Mouse (Mus musculus): ENCODE results near the gene Tex19.1. TPM values are rescaled to one million over a fixed set of nuclear protein-coding genes. Genes with fewer than 3 reads are reported as not detected.

Tex19.1 gene
- polyA plus RNA-seq, 1 experiment from 2014 or later, result not detected

GRCm38 (mm10) chr11:121125522-121126172 lies 20.3 kb upstream of the Tex19.1 start:
- H3K4me1 ChIP-seq (ENCODE audit: control insufficient read depth in 2 of 2, insufficient read depth in 2 of 2, low read length in 2 of 2), result peaks cover 7 to 21% of the 10 kb centered on the region in 2 experiments
- H3K9ac ChIP-seq (ENCODE audit: low read length), result no peak overlapping the region
- H3K27me3 ChIP-seq (ENCODE audit: control insufficient read depth, insufficient read depth, low read length), result no peaks in the 10 kb centered on the region
- no peak overlapping the region for H3K4me2 ChIP-seq (ENCODE audit: low read length)
- no peaks in the 10 kb centered on the region for H3K36me3 ChIP-seq (ENCODE audit: control insufficient read depth, insufficient read depth, low read length)
- H3K27ac ChIP-seq (replicated peaks in 1 of 2; ENCODE audit: control insufficient read depth in 1 of 2, insufficient read depth in 1 of 2, low read depth in 2 of 2, low read length in 2 of 2), result no peak overlapping the region
- no peaks in the 10 kb centered on the region for H3K9me3 ChIP-seq (ENCODE audit: control insufficient read depth, low read length)
- 46% methylated on average over 3 of the region's 3 CpGs for WGBS
- H3K4me3 ChIP-seq (ENCODE audit: control insufficient read depth in 1 of 2, insufficient read depth in 1 of 2, low read depth in 1 of 2, low read length in 2 of 2), result no peak overlapping the region
- ATAC-seq (ENCODE audit: insufficient number of reproducible peaks, insufficient read depth, low FRiP score, low read depth), result no peak

- WGBS, result 79% methylated on average over 1 of the region's 1 CpGs
- Histone ChIP-seq H3K27me3 (ENCODE audit: control insufficient read depth, insufficient read depth, low read length) (no peaks in the 10 kb centered on the region), H3K9ac (ENCODE audit: low read length) (no peak overlapping the region), H3K4me3 (ENCODE audit: control insufficient read depth in 1 of 2, insufficient read depth in 1 of 2, low read depth in 1 of 2, low read length in 2 of 2) (no peak overlapping the region), H3K4me1 (ENCODE audit: control insufficient read depth in 2 of 2, insufficient read depth in 2 of 2, low read length in 2 of 2) (peaks cover 7 to 16% of the 10 kb centered on the region in 2 experiments), H3K4me2 (ENCODE audit: low read length) (no peak overlapping the region), H3K27ac (replicated peaks in 1 of 2; ENCODE audit: control insufficient read depth in 1 of 2, insufficient read depth in 1 of 2, low read depth in 2 of 2, low read length in 2 of 2) (no peak overlapping the region), H3K36me3 (ENCODE audit: control insufficient read depth, insufficient read depth, low read length) (no peaks in the 10 kb centered on the region), H3K9me3 (ENCODE audit: control insufficient read depth, low read length) (no peaks in the 10 kb centered on the region)
- ATAC-seq (ENCODE audit: insufficient number of reproducible peaks, insufficient read depth, low FRiP score, low read depth), result no peak
Measured at GRCm38 (mm10) chr11:121126395-121126794, 19.5 kb upstream of the Tex19.1 start.

DNA sequence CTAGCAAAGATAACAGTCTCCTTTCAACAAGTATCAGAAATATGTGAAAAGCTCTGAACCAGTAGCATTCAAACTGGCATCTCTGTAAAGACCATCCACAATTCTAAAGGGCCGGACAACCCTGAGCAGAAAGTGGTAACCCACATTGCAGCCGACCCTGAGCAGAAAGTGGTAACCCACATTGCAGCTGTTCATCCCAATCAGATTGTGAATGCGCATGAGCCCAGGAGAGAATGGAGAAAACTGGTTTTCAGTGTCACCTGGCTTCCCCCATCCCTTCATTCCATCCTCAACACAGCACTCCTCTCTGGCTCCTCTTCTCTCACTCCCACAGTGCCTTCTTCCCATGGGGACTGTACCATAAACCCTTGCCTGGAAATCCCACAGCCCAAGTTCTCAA lies 18.5 kb upstream of the Tex19.1 start:
- WGBS, result 79% methylated on average over 3 of the region's 3 CpGs

DNA sequence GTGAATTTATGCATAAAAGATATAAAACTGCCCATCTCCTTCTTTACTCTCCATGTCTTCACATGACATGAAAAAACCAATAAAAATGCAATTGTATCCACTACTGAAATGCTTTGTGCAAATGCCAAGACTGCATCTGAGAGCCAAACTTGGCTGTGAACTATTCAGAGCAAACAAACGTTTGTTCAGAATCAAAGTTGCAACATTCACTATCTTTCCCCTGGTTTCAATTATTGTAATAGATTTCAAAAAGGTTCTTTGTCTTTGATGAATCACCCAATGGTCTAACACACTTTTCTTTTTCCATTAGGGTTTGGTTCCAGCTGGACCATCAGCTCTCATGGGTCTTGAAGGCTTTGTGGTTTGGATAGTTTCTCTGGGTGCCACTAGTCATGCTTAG lies 16.3 kb upstream of the Tex19.1 start:
- 74% methylated on average over 1 of the region's 1 CpGs for WGBS

More for the DNA sequence above, 18.5 kb upstream of the Tex19.1 start:
- Histone ChIP-seq H3K9me3 (ENCODE audit: control insufficient read depth, low read length) (no peaks in the 10 kb centered on the region), H3K4me2 (ENCODE audit: low read length) (no peak overlapping the region), H3K4me1 (ENCODE audit: control insufficient read depth in 2 of 2, insufficient read depth in 2 of 2, low read length in 2 of 2) (peaks cover 3 to 6% of the 10 kb centered on the region in 2 experiments; a peak in 3 of 4 replicates), H3K4me3 (ENCODE audit: control insufficient read depth in 1 of 2, insufficient read depth in 1 of 2, low read depth in 1 of 2, low read length in 2 of 2) (no peak overlapping the region), H3K27me3 (ENCODE audit: control insufficient read depth, insufficient read depth, low read length) (no peaks in the 10 kb centered on the region), H3K36me3 (ENCODE audit: control insufficient read depth, insufficient read depth, low read length) (no peaks in the 10 kb centered on the region), H3K27ac (replicated peaks in 1 of 2; ENCODE audit: control insufficient read depth in 1 of 2, insufficient read depth in 1 of 2, low read depth in 2 of 2, low read length in 2 of 2) (no peak overlapping the region), H3K9ac (ENCODE audit: low read length) (no peak overlapping the region)
- ATAC-seq (ENCODE audit: insufficient number of reproducible peaks, insufficient read depth, low FRiP score, low read depth), result no peak

GRCm38 (mm10) chr11:121134600-121134999 lies 11.3 kb upstream of the Tex19.1 start:
- no peak overlapping the region for H3K9ac ChIP-seq (ENCODE audit: low read length)
- no peaks in the 10 kb centered on the region for H3K9me3 ChIP-seq (ENCODE audit: control insufficient read depth, low read length)
- no peak overlapping the region for H3K4me3 ChIP-seq (ENCODE audit: control insufficient read depth in 1 of 2, insufficient read depth in 1 of 2, low read depth in 1 of 2, low read length in 2 of 2)
- ATAC-seq (ENCODE audit: insufficient number of reproducible peaks, insufficient read depth, low FRiP score, low read depth), result no peak
- no peaks in the 10 kb centered on the region; a peak in 1 of 4 replicates for H3K4me1 ChIP-seq (ENCODE audit: control insufficient read depth in 2 of 2, insufficient read depth in 2 of 2, low read length in 2 of 2)
- H3K36me3 ChIP-seq (ENCODE audit: control insufficient read depth, insufficient read depth, low read length), result no peaks in the 10 kb centered on the region
- 26% methylated on average over 1 of the region's 1 CpGs for WGBS
- no peak overlapping the region for H3K4me2 ChIP-seq (ENCODE audit: low read length)
- no peak overlapping the region for H3K27ac ChIP-seq (replicated peaks in 1 of 2; ENCODE audit: control insufficient read depth in 1 of 2, insufficient read depth in 1 of 2, low read depth in 2 of 2, low read length in 2 of 2)
- H3K27me3 ChIP-seq (ENCODE audit: control insufficient read depth, insufficient read depth, low read length), result no peaks in the 10 kb centered on the region

More for the DNA sequence above, 16.3 kb upstream of the Tex19.1 start:
- H3K9me3 ChIP-seq (ENCODE audit: control insufficient read depth, low read length), result no peaks in the 10 kb centered on the region
- H3K9ac ChIP-seq (ENCODE audit: low read length), result no peak overlapping the region
- no peak overlapping the region for H3K27ac ChIP-seq (replicated peaks in 1 of 2; ENCODE audit: control insufficient read depth in 1 of 2, insufficient read depth in 1 of 2, low read depth in 2 of 2, low read length in 2 of 2)
- no peaks in the 10 kb centered on the region for H3K36me3 ChIP-seq (ENCODE audit: control insufficient read depth, insufficient read depth, low read length)
- H3K4me1 ChIP-seq (ENCODE audit: control insufficient read depth in 2 of 2, insufficient read depth in 2 of 2, low read length in 2 of 2), result peaks cover 3 to 4% of the 10 kb centered on the region in 2 experiments; a peak in 3 of 4 replicates
- H3K4me2 ChIP-seq (ENCODE audit: low read length), result no peak overlapping the region
- no peak overlapping the region for H3K4me3 ChIP-seq (ENCODE audit: control insufficient read depth in 1 of 2, insufficient read depth in 1 of 2, low read depth in 1 of 2, low read length in 2 of 2)
- no peaks in the 10 kb centered on the region for H3K27me3 ChIP-seq (ENCODE audit: control insufficient read depth, insufficient read depth, low read length)
- no peak for ATAC-seq (ENCODE audit: insufficient number of reproducible peaks, insufficient read depth, low FRiP score, low read depth)

- 90% methylated on average over 5 of the region's 5 CpGs for WGBS
- H3K9me3 ChIP-seq (ENCODE audit: control insufficient read depth, low read length), result no peaks in the 10 kb centered on the region
- no peaks in the 10 kb centered on the region; a peak in 2 of 4 replicates for H3K4me1 ChIP-seq (ENCODE audit: control insufficient read depth in 2 of 2, insufficient read depth in 2 of 2, low read length in 2 of 2)
- no peak overlapping the region for H3K4me3 ChIP-seq (ENCODE audit: control insufficient read depth in 1 of 2, insufficient read depth in 1 of 2, low read depth in 1 of 2, low read length in 2 of 2)
- H3K4me2 ChIP-seq (ENCODE audit: low read length), result no peak overlapping the region
- H3K27me3 ChIP-seq (ENCODE audit: control insufficient read depth, insufficient read depth, low read length), result no peaks in the 10 kb centered on the region
- H3K36me3 ChIP-seq (ENCODE audit: control insufficient read depth, insufficient read depth, low read length), result no peaks in the 10 kb centered on the region
- H3K27ac ChIP-seq (replicated peaks in 1 of 2; ENCODE audit: control insufficient read depth in 1 of 2, insufficient read depth in 1 of 2, low read depth in 2 of 2, low read length in 2 of 2), result no peak overlapping the region
- ATAC-seq (ENCODE audit: insufficient number of reproducible peaks, insufficient read depth, low FRiP score, low read depth), result no peak
- no peak overlapping the region for H3K9ac ChIP-seq (ENCODE audit: low read length)
Measured at GRCm38 (mm10) chr11:121137682-121138081, 8.3 kb upstream of the Tex19.1 start.

DNA sequence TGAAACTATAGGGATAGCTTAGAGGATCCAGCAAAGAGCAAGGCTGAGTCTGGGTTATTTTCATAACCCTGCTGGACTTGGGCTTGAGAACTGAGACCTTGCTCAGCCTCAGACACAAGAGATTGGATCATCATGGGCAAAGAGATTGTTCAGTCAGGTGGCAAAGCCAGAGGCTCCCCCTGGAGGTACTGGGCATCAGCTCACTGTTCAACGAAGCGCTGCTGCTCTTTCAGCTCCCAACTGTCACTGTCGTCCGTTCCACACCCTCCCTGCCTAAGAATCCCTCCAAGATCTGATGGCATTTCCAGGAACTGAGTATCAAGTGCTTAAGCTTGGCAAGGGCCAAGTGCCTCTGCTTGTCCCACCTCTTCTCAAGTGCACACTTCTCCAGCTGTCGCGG lies 7.2 kb upstream of the Tex19.1 start:
- no peak overlapping the region for H3K27ac ChIP-seq (replicated peaks in 1 of 2; ENCODE audit: control insufficient read depth in 1 of 2, insufficient read depth in 1 of 2, low read depth in 2 of 2, low read length in 2 of 2)
- no peak for ATAC-seq (ENCODE audit: insufficient number of reproducible peaks, insufficient read depth, low FRiP score, low read depth)
- no peak overlapping the region for H3K4me3 ChIP-seq (ENCODE audit: control insufficient read depth in 1 of 2, insufficient read depth in 1 of 2, low read depth in 1 of 2, low read length in 2 of 2)
- H3K36me3 ChIP-seq (ENCODE audit: control insufficient read depth, insufficient read depth, low read length), result no peaks in the 10 kb centered on the region
- no peak overlapping the region for H3K9ac ChIP-seq (ENCODE audit: low read length)
- no peaks in the 10 kb centered on the region for H3K9me3 ChIP-seq (ENCODE audit: control insufficient read depth, low read length)
- no peaks in the 10 kb centered on the region; a peak in 2 of 4 replicates for H3K4me1 ChIP-seq (ENCODE audit: control insufficient read depth in 2 of 2, insufficient read depth in 2 of 2, low read length in 2 of 2)
- 30% methylated on average over 6 of the region's 6 CpGs for WGBS
- H3K27me3 ChIP-seq (ENCODE audit: control insufficient read depth, insufficient read depth, low read length), result no peaks in the 10 kb centered on the region
- no peak overlapping the region for H3K4me2 ChIP-seq (ENCODE audit: low read length)

Measured in heart, embryonic 14.5 days (tissue).